Comparison of ENCODE assay signal across 19 mouse cellular contexts in the genomic region with DNA sequence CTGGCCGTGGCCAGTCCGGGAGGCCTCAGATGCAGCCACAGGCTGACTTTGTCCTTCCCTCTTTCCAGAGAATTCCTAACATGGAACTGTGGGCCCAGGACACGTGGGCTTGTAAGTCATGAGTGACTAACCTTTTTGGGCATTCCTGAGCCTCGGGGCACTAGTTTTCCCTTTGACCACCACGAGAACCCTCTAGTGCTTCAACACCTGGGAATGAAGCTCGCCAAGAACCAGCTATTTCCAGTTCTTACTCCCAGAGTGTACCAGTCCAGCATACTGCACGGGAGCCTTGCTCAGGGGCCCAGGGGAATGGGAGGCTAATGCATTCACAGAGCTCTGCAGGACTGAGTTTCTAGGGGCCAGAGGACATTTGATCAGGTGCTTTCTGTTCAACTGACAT. TPM values are rescaled to one million over a fixed set of nuclear protein-coding genes. Genes with fewer than 3 reads are reported as not detected.
DNase-seq lines count a peak whose midpoint lies in the region; ATAC-seq and TF ChIP-seq lines count a peak whose summit lies in the region.
"Had no signal": no experiment of that assay in that cellular context is flagged by ENCODE, and none has a peak within 500 bp of the region (broad histone marks: within the 10 kb centered on the region; RNA-seq: fewer than 3 reads in every experiment).

No protein-coding gene starts in this region.

- H3K9ac ChIP-seq in kidney, postnatal 0 days (ENCODE audit: low read depth, low read length): no peak overlapping the region
- H3K9ac ChIP-seq: embryonic facial prominence, embryonic 13.5 days; forebrain, embryonic 12.5 days; hindbrain, embryonic 14.5 days had no signal

- H3K27me3 ChIP-seq in kidney, postnatal 0 days (ENCODE audit: insufficient read depth, low read length): no peaks in the 10 kb centered on the region
- H3K27me3 ChIP-seq: forebrain, embryonic 12.5 days had no signal

- 78% methylated on average over 7 of the region's 7 CpGs for whole genome bisulfite sequencing in kidney, postnatal 0 days

- no peak overlapping the region for H3K4me3 ChIP-seq in kidney, postnatal 0 days (replicated peaks; ENCODE audit: low read depth, low read length)
- H3K4me3 ChIP-seq: embryonic facial prominence, embryonic 13.5 days; forebrain, embryonic 12.5 days; heart, adult 2 months; hindbrain, embryonic 10.5 days had no signal

- peak; percentile 29; the same call in 1 of the 2 replicates for ATAC-seq in kidney, postnatal 0 days (replicated peaks; ENCODE audit: low FRiP score, low read depth)
- ATAC-seq: forebrain, embryonic 16.5 days had no signal

- no peak overlapping the region for H3K4me2 ChIP-seq in kidney, postnatal 0 days (ENCODE audit: low read length)
- H3K4me2 ChIP-seq: embryonic facial prominence, embryonic 13.5 days; forebrain, embryonic 12.5 days; heart, embryonic 11.5 days; hindbrain, embryonic 14.5 days had no signal

- TF ChIP-seq CTCF in kidney, postnatal 0 days (IDR thresholded peaks at IDR 0.05; ENCODE audit: low read depth): no peak

- no peak overlapping the region for H3K27ac ChIP-seq in kidney, postnatal 0 days
- H3K27ac ChIP-seq: embryonic facial prominence, embryonic 13.5 days; forebrain, embryonic 12.5 days; heart, adult 2 months; hindbrain, embryonic 10.5 days; hindbrain, embryonic 14.5 days had no signal

- peak; percentile 39 for DNase-seq in kidney, adult 11 months
- no peak for DNase-seq in kidney, adult 18-20 months
- DNase-seq in kidney, postnatal 0 days (ENCODE audit: low spot score): no peak
- DNase-seq in kidney, postnatal 10 days: no peak
- DNase-seq in kidney, postnatal 25 days: peak; percentile 23 to 69
- DNase-seq in right cerebral cortex, adult 18-20 months: no peak
- DNase-seq: adrenal gland, adult 2 months; adrenal gland, postnatal 25 days; cerebellum, adult 18-20 months; cerebellum, adult 9-11 months; cerebellum, postnatal 36 days; gastrocnemius, postnatal 10 days; heart, adult 2 months had no signal

- no peaks in the 10 kb centered on the region for H3K4me1 ChIP-seq in kidney, postnatal 0 days (replicated peaks; ENCODE audit: insufficient read depth, low read length)
- H3K4me1 ChIP-seq: forebrain, embryonic 12.5 days; hindbrain, embryonic 10.5 days had no signal

- no peaks in the 10 kb centered on the region for H3K36me3 ChIP-seq in kidney, postnatal 0 days (ENCODE audit: insufficient read depth, low read length)
- H3K36me3 ChIP-seq: embryonic facial prominence, embryonic 13.5 days; forebrain, embryonic 12.5 days; hindbrain, embryonic 10.5 days had no signal

- no peaks in the 10 kb centered on the region for H3K9me3 ChIP-seq in kidney, postnatal 0 days (replicated peaks; ENCODE audit: low read length)
- H3K9me3 ChIP-seq: embryonic facial prominence, embryonic 13.5 days; forebrain, embryonic 12.5 days; hindbrain, embryonic 10.5 days had no signal

RNA-seq across cellular contexts. Expression of gene Cxcl12, which starts 24.3 kb away (rescaled TPM):
- polyA plus RNA-seq in kidney, postnatal 0 days (2015; fragmentation: Nextera tagmentation; extraction: Ambion mirVana): 194 and 204 TPM in 2 replicates

Comparison
In these comparisons a context has a peak if more than half of its experiments do, and no peak if none do; other contexts are left out.
1. DNase-seq: peak in kidney, adult 11 months (single experiment) and kidney, postnatal 25 days (2 of 2); none in kidney, adult 18-20 months (single experiment), kidney, postnatal 0 days (single experiment), kidney, postnatal 10 days (single experiment) and right cerebral cortex, adult 18-20 months (single experiment).